Mouse (Mus musculus) forebrain, embryonic 11.5 days (tissue): ENCODE data around the gene Ctsw. TPM values are rescaled to one million over a fixed set of nuclear protein-coding genes. Genes with fewer than 3 reads are reported as not detected.

ENCODE experiments used
- ATAC-seq: fragments of 200-750 bp; cut with Nextera tagmentation; replicated peaks from 2 replicates; pipeline ENCODE4 v1.8.0; 2017; ENCODE audit warnings: moderate TSS enrichment; ENCODE audit not compliant: low FRiP score
- DNase-seq: peaks from one replicate; pipeline ENCODE4 v3.0.0-alpha.2; 2017; ENCODE audit warnings: low spot score
- H3K27ac ChIP-seq: fragments of 300-500 bp; sonication (generic); 2 replicates; pipeline ENCODE4 v1.5.1; 2014; ENCODE audit warnings: low read depth, low read length
- H3K27me3 ChIP-seq: fragments of 300-500 bp; sonication (generic); 2 replicates; pipeline ENCODE4 v1.6.1; 2014; ENCODE audit warnings: mild to moderate bottlenecking, low read length, mixed read lengths; ENCODE audit not compliant: control insufficient read depth, insufficient read depth
- H3K36me3 ChIP-seq: fragments of 300-500 bp; sonication (generic); 2 replicates; pipeline ENCODE4 v1.6.1; 2014; ENCODE audit warnings: mild to moderate bottlenecking, low read length, moderate library complexity, mixed read lengths; ENCODE audit not compliant: control insufficient read depth, insufficient read depth
- H3K4me1 ChIP-seq: fragments of 300-500 bp; sonication (generic); replicated peaks from 2 replicates; pipeline ENCODE4 v1.6.1; 2014; ENCODE audit warnings: low read length, mixed read lengths; ENCODE audit not compliant: control insufficient read depth, insufficient read depth
- H3K4me2 ChIP-seq: fragments of 300-500 bp; sonication (generic); 2 replicates; pipeline ENCODE4 v1.6.1; 2014; ENCODE audit warnings: low read depth, mild to moderate bottlenecking, low read length, moderate library complexity, mixed read lengths; ENCODE audit not compliant: severe bottlenecking
- H3K4me3 ChIP-seq: fragments of 300-500 bp; sonication (generic); 2 replicates; pipeline ENCODE4 v1.5.1; 2014; ENCODE audit warnings: low read depth, low read length
- H3K9ac ChIP-seq: fragments of 300-500 bp; sonication (generic); 2 replicates; pipeline ENCODE4 v1.6.1; 2014; ENCODE audit warnings: low read length
- H3K9me3 ChIP-seq: fragments of 300-500 bp; sonication (generic); 2 replicates; pipeline ENCODE4 v1.6.1; 2016; ENCODE audit warnings: low read length, mixed read lengths; ENCODE audit not compliant: control insufficient read depth
- WGBS: fragments of 180-500 bp; shearing (Covaris S2); extraction: QIAGEN DNeasy Blood & Tissue Kit; methylation state at CpG from one replicate; pipeline ENCODE4 v1.1.7; 2014; 5-methylcytosine and 5-hydroxymethylcytosine counted together
- polyA plus RNA-seq: library from polyadenylated mRNA; unstranded; fragments of >200 nt; fragmentation: Nextera tagmentation; extraction: Ambion mirVana; gene quantifications from 2 replicates; pipeline ENCODE4 v1.2.1, GENCODE M21; 2014

The Ctsw gene
- polyA plus RNA-seq, 1 experiment from 2014 or later, result 3.4 TPM

GRCm38 (mm10) chr19:5484496-5484895 lies 16.2 kb upstream of the Ctsw start:
- WGBS, result 93% methylated on average over 5 of the region's 5 CpGs
- no peaks in the 10 kb centered on the region; the same call in 1 of the 2 replicates for H3K4me1 ChIP-seq
- no peak overlapping the region for H3K9ac ChIP-seq
- no peaks in the 10 kb centered on the region; the same call in 1 of the 2 replicates for H3K36me3 ChIP-seq
- H3K4me3 ChIP-seq, result no peak overlapping the region
- ATAC-seq, result no peak
- H3K27ac ChIP-seq, result no peak overlapping the region
- DNase-seq, result no peak
- H3K27me3 ChIP-seq, result no peaks in the 10 kb centered on the region
- H3K4me2 ChIP-seq, result no peak overlapping the region
- no peaks in the 10 kb centered on the region for H3K9me3 ChIP-seq

GRCm38 (mm10) chr19:5483386-5484359 lies 15.4 kb upstream of the Ctsw start:
- no peaks in the 10 kb centered on the region for H3K9me3 ChIP-seq
- DNase-seq, result no peak
- H3K4me3 ChIP-seq, result no peak overlapping the region
- no peak for ATAC-seq
- H3K27ac ChIP-seq, result no peak overlapping the region
- no peaks in the 10 kb centered on the region; the same call in 1 of the 2 replicates for H3K4me1 ChIP-seq
- H3K36me3 ChIP-seq, result no peaks in the 10 kb centered on the region; the same call in 1 of the 2 replicates
- 96% methylated on average over 19 of the region's 19 CpGs for WGBS
- H3K4me2 ChIP-seq, result no peak overlapping the region
- H3K27me3 ChIP-seq, result no peaks in the 10 kb centered on the region
- H3K9ac ChIP-seq, result no peak overlapping the region

- Histone ChIP-seq H3K4me3 (no peak overlapping the region), H3K27me3 (no peaks in the 10 kb centered on the region), H3K4me1 (no peaks in the 10 kb centered on the region), H3K27ac (no peak overlapping the region), H3K4me2 (no peak overlapping the region), H3K36me3 (no peaks in the 10 kb centered on the region; the same call in 1 of the 2 replicates), H3K9ac (no peak overlapping the region), H3K9me3 (no peaks in the 10 kb centered on the region)
- DNase-seq (no peak), ATAC-seq (no peak)
- WGBS, result 89% methylated on average over 10 of the region's 10 CpGs
Observed at GRCm38 (mm10) chr19:5481398-5481797, 13.1 kb upstream of the Ctsw start.

GRCm38 (mm10) chr19:5480016-5480415 lies 11.7 kb upstream of the Ctsw start:
- Histone ChIP-seq H3K27ac (no peak overlapping the region), H3K4me1 (peaks cover 5% of the 10 kb centered on the region; the same call in 1 of the 2 replicates), H3K9me3 (no peaks in the 10 kb centered on the region), H3K27me3 (no peaks in the 10 kb centered on the region), H3K4me2 (no peak overlapping the region), H3K9ac (no peak overlapping the region), H3K36me3 (no peaks in the 10 kb centered on the region; the same call in 1 of the 2 replicates), H3K4me3 (no peak overlapping the region)
- 95% methylated on average over 10 of the region's 10 CpGs for WGBS
- ATAC-seq (no peak), DNase-seq (no peak)

- peaks cover 11% of the 10 kb centered on the region; the same call in 1 of the 2 replicates for H3K4me1 ChIP-seq
- no peaks in the 10 kb centered on the region for H3K9me3 ChIP-seq
- H3K36me3 ChIP-seq, result no peaks in the 10 kb centered on the region
- no peak overlapping the region for H3K4me3 ChIP-seq
- H3K27me3 ChIP-seq, result no peaks in the 10 kb centered on the region
- ATAC-seq, result no peak
- DNase-seq, result no peak
- WGBS, result 91% methylated on average over 18 of the region's 18 CpGs
- no peak overlapping the region for H3K9ac ChIP-seq
- no peak overlapping the region for H3K27ac ChIP-seq
- H3K4me2 ChIP-seq, result no peak overlapping the region
Observed at GRCm38 (mm10) chr19:5477668-5478300, 9.5 kb upstream of the Ctsw start.

GRCm38 (mm10) chr19:5477004-5477667 lies 8.8 kb upstream of the Ctsw start:
- Histone ChIP-seq H3K9ac (no peak overlapping the region), H3K9me3 (no peaks in the 10 kb centered on the region), H3K4me2 (no peak overlapping the region), H3K27ac (no peak overlapping the region), H3K27me3 (no peaks in the 10 kb centered on the region), H3K4me1 (peaks cover 11% of the 10 kb centered on the region; the same call in 1 of the 2 replicates), H3K36me3 (no peaks in the 10 kb centered on the region), H3K4me3 (no peak overlapping the region)
- WGBS, result 85% methylated on average over 10 of the region's 10 CpGs
- no peak for DNase-seq
- ATAC-seq, result no peak

GRCm38 (mm10) chr19:5475069-5475714 lies 6.9 kb upstream of the Ctsw start:
- no peaks in the 10 kb centered on the region for H3K27me3 ChIP-seq
- ATAC-seq, result peak; percentile 49; the same call in 1 of the 2 replicates
- no peaks in the 10 kb centered on the region for H3K36me3 ChIP-seq
- peak overlapping the region; percentile 86 for H3K4me2 ChIP-seq
- H3K4me1 ChIP-seq, result peaks cover 11% of the 10 kb centered on the region; the same call in 1 of the 2 replicates
- peak overlapping the region; percentile 59 for H3K4me3 ChIP-seq
- WGBS, result 28% methylated on average over 13 of the region's 13 CpGs
- H3K9me3 ChIP-seq, result no peaks in the 10 kb centered on the region
- peak overlapping the region; percentile 84 for H3K9ac ChIP-seq
- peak overlapping the region; percentile 18; the same call in 1 of the 2 replicates for H3K27ac ChIP-seq
- no peak for DNase-seq
